Comparison of ENCODE assay signal across 11 mouse cellular contexts in genomic region chr17:6002563-6002962, GRCm38 (mm10).
"Had no signal": no experiment of that assay in that cellular context is flagged by ENCODE, and none has a peak within 500 bp of the region (broad histone marks: within the 10 kb centered on the region; RNA-seq: fewer than 3 reads in every experiment).

No protein-coding gene starts in this region.

- H3K27me3 ChIP-seq: liver, embryonic 15.5 days; midbrain, embryonic 12.5 days had no signal

- H3K9ac ChIP-seq: liver, embryonic 15.5 days; midbrain, embryonic 12.5 days had no signal

- H3K4me3 ChIP-seq: limb, embryonic 10.5 days; liver, embryonic 15.5 days; midbrain, embryonic 12.5 days had no signal

- DNase-seq: kidney, adult 18-20 months; kidney, postnatal 10 days; kidney, postnatal 4 days; lung, adult 2 months; right cerebral cortex, postnatal 14 days; thymus, adult 18-20 months; thymus, postnatal 14 days had no signal

- H3K9me3 ChIP-seq: limb, embryonic 10.5 days; liver, embryonic 15.5 days; midbrain, embryonic 12.5 days had no signal

- H3K27ac ChIP-seq: limb, embryonic 10.5 days; liver, embryonic 15.5 days; midbrain, embryonic 12.5 days had no signal

- H3K36me3 ChIP-seq: limb, embryonic 10.5 days; liver, embryonic 15.5 days; midbrain, embryonic 12.5 days had no signal

- H3K4me2 ChIP-seq: liver, embryonic 11.5 days; liver, embryonic 15.5 days; midbrain, embryonic 12.5 days had no signal
